In genomic region chr1:91801844-91802366, GRCm38 (mm10) we compare ENCODE assay signal across 8 mouse cellular contexts. TPM values are rescaled to one million over a fixed set of nuclear protein-coding genes. Genes with fewer than 3 reads are reported as not detected.
DNase-seq lines count a peak whose midpoint lies in the region; ATAC-seq and TF ChIP-seq lines count a peak whose summit lies in the region.

No protein-coding gene starts in this region.

- H3K9me3 ChIP-seq in forebrain, postnatal 0 days (ENCODE audit: low read length), result no peaks in the 10 kb centered on the region
- H3K9me3 ChIP-seq in liver, embryonic 15.5 days (replicated peaks), result no peaks in the 10 kb centered on the region

- H3K4me3 ChIP-seq in left cerebral cortex, adult 2 months, result peak overlapping the region; percentile 52
- peak overlapping the region; percentile 37 for H3K4me3 ChIP-seq in forebrain, postnatal 0 days (ENCODE audit: low read depth, low read length)
- H3K4me3 ChIP-seq in liver, embryonic 15.5 days (replicated peaks), result peak overlapping the region; percentile 36

- WGBS in forebrain, postnatal 0 days, result 3% methylated on average over 45 of the region's 45 CpGs
- 4% methylated on average over 45 of the region's 45 CpGs for WGBS in liver, embryonic 15.5 days (ENCODE audit: insufficient replicate concordance)

- ATAC-seq in forebrain, postnatal 0 days, result peak; percentile 55
- no peak for ATAC-seq in liver, embryonic 15.5 days (ENCODE audit: insufficient read depth)

- 0 out of 2 replicates have a peak overlapping the region, but pooled peaks have one; percentile 31 for H3K9ac ChIP-seq in forebrain, postnatal 0 days
- no peak overlapping the region for H3K9ac ChIP-seq in liver, embryonic 15.5 days

- no peak for TF ChIP-seq POLR2A in brain, embryonic 14.5 days (IDR thresholded peaks at IDR 0.05; ENCODE audit: borderline replicate concordance, extremely low read depth, insufficient read depth, insufficient read length, poor library complexity, severe bottlenecking)

- peaks cover 54% of the 10 kb centered on the region for H3K27me3 ChIP-seq in forebrain, postnatal 0 days (ENCODE audit: insufficient read depth, low read length)
- H3K27me3 ChIP-seq in liver, embryonic 15.5 days, result peaks cover 63% of the 10 kb centered on the region

- no peaks in the 10 kb centered on the region for H3K36me3 ChIP-seq in forebrain, postnatal 0 days (ENCODE audit: insufficient read depth)
- no peaks in the 10 kb centered on the region for H3K36me3 ChIP-seq in liver, embryonic 15.5 days (replicated peaks)

- no peaks in the 10 kb centered on the region for H3K4me1 ChIP-seq in forebrain, postnatal 0 days (ENCODE audit: insufficient read depth)
- no peaks in the 10 kb centered on the region for H3K4me1 ChIP-seq in liver, embryonic 15.5 days (replicated peaks)

- DNase-seq in left cerebral cortex, adult 2 months (ENCODE audit: extremely low spot score in 1 of 2, low spot score in 2 of 2), result peak in 1 of 2 experiments; percentile 44
- no peak for DNase-seq in left cerebral cortex, adult 11 months (ENCODE audit: low spot score)
- DNase-seq in brain, embryonic 14.5 days (ENCODE audit: low read depth), result peak; percentile 47
- peak; percentile 47 for DNase-seq in forebrain, postnatal 0 days
- no peak for DNase-seq in cerebellum, adult 11 months
- DNase-seq in adrenal gland, adult (ENCODE audit: inconsistent age in 2 of 2, low spot score in 1 of 2), result no peak
- no peak for DNase-seq in urinary bladder, postnatal 10 days (ENCODE audit: low spot score)

- H3K4me2 ChIP-seq in forebrain, postnatal 0 days (ENCODE audit: low read depth), result peak overlapping the region; percentile 70
- peak overlapping the region; percentile 57 for H3K4me2 ChIP-seq in liver, embryonic 15.5 days

- H3K27ac ChIP-seq in left cerebral cortex, adult 2 months, result no peak overlapping the region
- H3K27ac ChIP-seq in forebrain, postnatal 0 days (ENCODE audit: low read depth, low read length), result no peak overlapping the region
- no peak overlapping the region for H3K27ac ChIP-seq in liver, embryonic 15.5 days (replicated peaks)

- TF ChIP-seq CTCF in left cerebral cortex, adult 2 months (IDR thresholded peaks at IDR 0.05), result no peak
- TF ChIP-seq CTCF in brain, embryonic 14.5 days (IDR thresholded peaks at IDR 0.05; ENCODE audit: borderline replicate concordance, extremely low read depth, insufficient read depth, insufficient read length), result no peak
- TF ChIP-seq CTCF in forebrain, postnatal 0 days (IDR thresholded peaks at IDR 0.05; ENCODE audit: low read depth), result no peak

- intact Hi-C loops in left cerebral cortex, adult 2 months (cut with DNase I), result loop anchor here (5.0 kb wide), 1 partner anchor 70 kb away; no protein-coding TSS in a partner anchor

RNA-seq across cellular contexts. Expression of gene Twist2, which starts 0.6 kb away (rescaled TPM):
- total RNA-seq in left cerebral cortex, adult 2 months (2021), result 1 to 10 TPM; 1.2 to 1.3 TPM
- polyA plus RNA-seq in brain, embryonic 14.5 days (2012; rRNA removed), result 22.3 and 23.5 TPM in 2 replicates
- total RNA-seq in forebrain, postnatal 0 days (2014; rRNA removed), result 0.62 and 1.5 TPM in 2 replicates
- 1.6 and 1.8 TPM in 2 replicates for polyA plus RNA-seq in forebrain, postnatal 0 days (2015; fragmentation: Nextera tagmentation; extraction: Ambion mirVana)
- polyA plus RNA-seq in liver, embryonic 15.5 days (2015; fragmentation: Nextera tagmentation; extraction: Ambion mirVana), result 0.26 TPM in 1 of 2 replicates, not detected in the other

Comparison
In these comparisons a context has a peak if more than half of its experiments do, and no peak if none do; other contexts are left out.
1. DNase-seq: peak in brain, embryonic 14.5 days (single experiment) and forebrain, postnatal 0 days (single experiment); none in left cerebral cortex, adult 11 months (single experiment), cerebellum, adult 11 months (single experiment), adrenal gland, adult (0 of 2) and urinary bladder, postnatal 10 days (single experiment).
2. Peak in every context shown above with its lines, with median percentiles within 50 percentile points of each other: H3K4me3 ChIP-seq.